Mouse (Mus musculus) stomach, embryonic 14.5 days (tissue): ENCODE measurements around the gene Tmprss11a. TPM values are rescaled to one million over a fixed set of nuclear protein-coding genes. Genes with fewer than 3 reads are reported as not detected.

Experiments used
- ATAC-seq: fragments of 200-750 bp; cut with Nextera tagmentation; 2 replicates; pipeline ENCODE4 v1.8.0; 2017; ENCODE audit warnings: low read depth, moderate TSS enrichment; ENCODE audit not compliant: insufficient number of reproducible peaks, insufficient read depth, low FRiP score
- H3K27ac ChIP-seq: fragments of 300-500 bp; sonication (generic); 2 replicates; pipeline ENCODE4 v1.5.1; 2014; ENCODE audit warnings: mild to moderate bottlenecking, low read length, moderate library complexity, mixed read lengths
- H3K27me3 ChIP-seq: fragments of 300-500 bp; sonication (generic); 2 replicates; pipeline ENCODE4 v1.6.1; 2014; ENCODE audit warnings: low read length, control low read depth, mixed read lengths; ENCODE audit not compliant: control insufficient read depth, insufficient read depth
- H3K36me3 ChIP-seq: fragments of 300-500 bp; sonication (generic); 2 replicates; pipeline ENCODE4 v1.6.1; 2014; ENCODE audit warnings: mild to moderate bottlenecking, control low read depth, low read length, moderate library complexity, mixed read lengths; ENCODE audit not compliant: control insufficient read depth, insufficient read depth
- H3K4me1 ChIP-seq: fragments of 300-500 bp; sonication (generic); 2 replicates; pipeline ENCODE4 v1.6.1; 2014; ENCODE audit warnings: low read length, control low read depth, mixed read lengths; ENCODE audit not compliant: control insufficient read depth, insufficient read depth
- H3K4me2 ChIP-seq: fragments of 300-500 bp; sonication (generic); replicated peaks from 2 replicates; pipeline ENCODE4 v1.6.1; 2014; ENCODE audit warnings: low read depth, low read length, control low read depth
- H3K4me3 ChIP-seq: fragments of 300-500 bp; sonication (generic); 2 replicates; pipeline ENCODE4 v1.5.1; 2014; ENCODE audit warnings: low read depth, low read length, control low read depth
- H3K9ac ChIP-seq: fragments of 300-500 bp; sonication (generic); replicated peaks from 2 replicates; pipeline ENCODE4 v1.6.1; 2014; ENCODE audit warnings: low read depth, mild to moderate bottlenecking, control low read depth, low read length, moderate library complexity, mixed read lengths
- H3K9me3 ChIP-seq: fragments of 300-500 bp; sonication (generic); 2 replicates; pipeline ENCODE4 v1.6.1; 2016; ENCODE audit warnings: low read depth, low read length, control low read depth; ENCODE audit not compliant: control insufficient read depth
- WGBS: fragments of 180-500 bp; shearing (Covaris S2); extraction: QIAGEN DNeasy Blood & Tissue Kit; methylation state at CpG from one replicate; pipeline ENCODE4 v1.1.7; 2014; 5-methylcytosine and 5-hydroxymethylcytosine counted together
- polyA plus RNA-seq: library from polyadenylated mRNA; unstranded; fragments of >200 nt; fragmentation: Nextera tagmentation; extraction: Ambion mirVana; gene quantifications from 2 replicates; pipeline ENCODE4 v1.2.1, GENCODE M21; 2014

Gene Tmprss11a
- polyA plus RNA-seq, 1 experiment from 2014 or later = 1.1 TPM

- WGBS = 0% methylated on average over 2 of the region's 2 CpGs
- Histone ChIP-seq H3K9me3 (no peaks in the 10 kb centered on the region), H3K4me1 (no peaks in the 10 kb centered on the region), H3K4me2 (no peak overlapping the region), H3K27me3 (no peaks in the 10 kb centered on the region), H3K9ac (no peak overlapping the region), H3K4me3 (no peak overlapping the region), H3K36me3 (no peaks in the 10 kb centered on the region), H3K27ac (no peak overlapping the region)
- peak; percentile 33; the same call in 1 of the 2 replicates for ATAC-seq
Observed at GRCm38 (mm10) chr5:86432697-86433096, 36.1 kb downstream of the Tmprss11a start.

GRCm38 (mm10) chr5:86431096-86431495 lies 37.7 kb downstream of the Tmprss11a start:
- H3K27ac ChIP-seq = no peak overlapping the region
- no peaks in the 10 kb centered on the region for H3K4me1 ChIP-seq
- no peak overlapping the region for H3K9ac ChIP-seq
- no peak for ATAC-seq
- H3K4me2 ChIP-seq = no peak overlapping the region
- no peak overlapping the region for H3K4me3 ChIP-seq
- no peaks in the 10 kb centered on the region for H3K27me3 ChIP-seq
- H3K36me3 ChIP-seq = no peaks in the 10 kb centered on the region
- no peaks in the 10 kb centered on the region for H3K9me3 ChIP-seq
- 65% methylated on average over 5 of the region's 5 CpGs for WGBS

- no peaks in the 10 kb centered on the region for H3K4me1 ChIP-seq
- no peaks in the 10 kb centered on the region for H3K27me3 ChIP-seq
- no peak overlapping the region for H3K4me2 ChIP-seq
- H3K27ac ChIP-seq = no peak overlapping the region
- no peak overlapping the region for H3K9ac ChIP-seq
- H3K9me3 ChIP-seq = no peaks in the 10 kb centered on the region
- ATAC-seq = no peak
- no peak overlapping the region for H3K4me3 ChIP-seq
- no peaks in the 10 kb centered on the region for H3K36me3 ChIP-seq
- 54% methylated on average over 3 of the region's 3 CpGs for WGBS
Observed at GRCm38 (mm10) chr5:86421323-86422028, 47.3 kb downstream of the Tmprss11a start.

- 20% methylated on average over 4 of the region's 4 CpGs for WGBS
- H3K9ac ChIP-seq = no peak overlapping the region
- no peak for ATAC-seq
Observed at GRCm38 (mm10) chr5:86419494-86419893, 49.3 kb downstream of the Tmprss11a start.

GRCm38 (mm10) chr5:86414280-86414679 lies 54.5 kb downstream of the Tmprss11a start:
- no peak overlapping the region for H3K27ac ChIP-seq
- no peaks in the 10 kb centered on the region for H3K4me1 ChIP-seq
- no peaks in the 10 kb centered on the region for H3K27me3 ChIP-seq
- H3K4me2 ChIP-seq = no peak overlapping the region
- H3K9ac ChIP-seq = no peak overlapping the region
- no peak for ATAC-seq
- H3K4me3 ChIP-seq = no peak overlapping the region
- 70% methylated on average over 7 of the region's 7 CpGs for WGBS
- no peaks in the 10 kb centered on the region for H3K9me3 ChIP-seq
- no peaks in the 10 kb centered on the region for H3K36me3 ChIP-seq

More at GRCm38 (mm10) chr5:86419494-86419893, 49.3 kb downstream of the Tmprss11a start:
- H3K4me3 ChIP-seq = no peak overlapping the region
- no peaks in the 10 kb centered on the region for H3K36me3 ChIP-seq
- no peaks in the 10 kb centered on the region for H3K9me3 ChIP-seq
- H3K27ac ChIP-seq = no peak overlapping the region
- no peak overlapping the region for H3K4me2 ChIP-seq
- H3K27me3 ChIP-seq = no peaks in the 10 kb centered on the region
- no peaks in the 10 kb centered on the region for H3K4me1 ChIP-seq

GRCm38 (mm10) chr5:86410815-86411214 lies 58.0 kb downstream of the Tmprss11a start:
- Histone ChIP-seq H3K4me3 (no peak overlapping the region), H3K4me2 (no peak overlapping the region), H3K27ac (no peak overlapping the region), H3K27me3 (no peaks in the 10 kb centered on the region), H3K4me1 (no peaks in the 10 kb centered on the region), H3K36me3 (no peaks in the 10 kb centered on the region), H3K9ac (no peak overlapping the region), H3K9me3 (no peaks in the 10 kb centered on the region)
- no peak for ATAC-seq
- 26% methylated on average over 3 of the region's 3 CpGs for WGBS

GRCm38 (mm10) chr5:86407941-86408340 lies 60.8 kb downstream of the Tmprss11a start:
- Histone ChIP-seq H3K4me3 (no peak overlapping the region), H3K27me3 (no peaks in the 10 kb centered on the region), H3K9ac (no peak overlapping the region), H3K36me3 (no peaks in the 10 kb centered on the region), H3K4me2 (no peak overlapping the region), H3K27ac (no peak overlapping the region), H3K4me1 (no peaks in the 10 kb centered on the region), H3K9me3 (no peaks in the 10 kb centered on the region)
- 88% methylated on average over 2 of the region's 2 CpGs for WGBS
- ATAC-seq = no peak

GRCm38 (mm10) chr5:86407191-86407590 lies 61.6 kb downstream of the Tmprss11a start:
- no peak for ATAC-seq
- H3K4me2 ChIP-seq = no peak overlapping the region
- WGBS = 90% methylated on average over 3 of the region's 3 CpGs

GRCm38 (mm10) chr5:86373320-86373719 lies 95.5 kb downstream of the Tmprss11a start, which contains the start of gene Tmprss11d:
TSS of gene Tmprss11d (minus strand) at chr5:86373420.
- no peak for ATAC-seq
- no peak within 1 kb of the TSS for H3K4me2 ChIP-seq
- no peaks in the 10 kb centered on the region for H3K9me3 ChIP-seq
- no peak within 1 kb of the TSS for H3K9ac ChIP-seq
- H3K4me3 ChIP-seq = no peak within 1 kb of the TSS
- no peaks in the 10 kb centered on the region for H3K27me3 ChIP-seq
- 28% methylated on average over 3 of the region's 3 CpGs for whole genome bisulfite sequencing
- no peaks in the 10 kb centered on the region for H3K4me1 ChIP-seq
- no peak within 1 kb of the TSS for H3K27ac ChIP-seq
- H3K36me3 ChIP-seq = no peaks in the 10 kb centered on the region

More at GRCm38 (mm10) chr5:86407191-86407590, 61.6 kb downstream of the Tmprss11a start:
- H3K27ac ChIP-seq = no peak overlapping the region
- H3K9me3 ChIP-seq = no peaks in the 10 kb centered on the region
- H3K9ac ChIP-seq = no peak overlapping the region
- no peak overlapping the region for H3K4me3 ChIP-seq
- no peaks in the 10 kb centered on the region for H3K27me3 ChIP-seq
- no peaks in the 10 kb centered on the region for H3K36me3 ChIP-seq
- H3K4me1 ChIP-seq = no peaks in the 10 kb centered on the region
